Mouse (Mus musculus) brain, embryonic 14.5 days (tissue): ENCODE data around the gene Pdia4.
A peak's percentile ranks its signal among the peaks of the same experiment; 100 is the strongest.

Source experiments
- CTCF ChIP-seq: fragments of 200-500 bp; IDR thresholded peaks from 2 replicates; pipeline ENCODE4 v1.5.1; 2012; ENCODE audit warnings: inconsistent platforms, mild to moderate bottlenecking, moderate library complexity, borderline replicate concordance; ENCODE audit not compliant: insufficient read depth, insufficient read length; ENCODE audit errors: extremely low read depth
- POLR2A ChIP-seq: fragments of 200-500 bp; IDR thresholded peaks from 2 replicates; pipeline ENCODE4 v1.6.1; 2012; ENCODE audit warnings: mild to moderate bottlenecking, inconsistent platforms, borderline replicate concordance; ENCODE audit not compliant: poor library complexity, insufficient read depth, insufficient read length, severe bottlenecking; ENCODE audit errors: extremely low read depth

DNA sequence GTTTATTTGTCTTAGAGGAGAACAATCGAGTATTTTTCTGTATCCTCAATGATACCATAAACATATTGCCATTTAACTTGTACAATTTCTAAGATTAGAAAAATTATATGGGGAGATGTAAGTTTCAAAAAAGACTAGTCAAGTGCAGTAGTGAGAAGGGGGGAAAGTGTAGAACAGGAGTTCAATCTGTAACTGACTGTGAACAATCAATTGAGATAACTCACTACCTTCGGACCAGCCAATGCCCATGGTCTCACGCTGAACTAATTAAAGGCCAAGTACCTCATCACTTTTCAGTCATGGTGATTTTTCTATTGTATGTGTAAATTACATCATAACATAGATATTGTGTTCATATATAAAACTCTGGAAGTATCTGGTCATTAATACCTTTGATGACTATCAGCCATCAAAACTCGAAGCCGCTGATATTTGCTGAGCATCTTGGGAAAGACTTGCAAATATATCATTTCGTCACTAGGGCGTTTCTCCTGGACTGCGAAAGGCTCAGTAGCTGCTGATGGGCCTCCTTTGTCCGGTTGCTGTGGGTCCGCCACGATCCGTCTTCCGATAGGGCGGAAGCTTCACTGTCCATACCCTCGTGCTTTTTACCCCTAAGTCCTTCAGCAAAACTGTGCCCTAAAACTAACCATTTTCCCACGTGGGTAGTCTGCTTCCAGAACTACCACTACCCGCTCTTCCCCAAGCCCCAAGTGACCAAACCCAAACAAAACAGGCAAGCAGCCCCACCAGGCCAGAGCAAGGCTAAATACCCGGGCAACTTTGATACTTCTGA is 25.1 kb downstream of the Pdia4 start:
- peak; percentile 75; the same call in 1 of the 2 replicates for TF ChIP-seq POLR2A
- TF ChIP-seq CTCF = no peak
